Mouse (Mus musculus) inflammation-experienced regulatory T-cells, adult 16 weeks (primary cell): ENCODE data around the gene Cldn14. TPM values are rescaled to one million over a fixed set of nuclear protein-coding genes. Genes with fewer than 3 reads are reported as not detected.

Experiments
- polyA plus RNA-seq: library from polyadenylated mRNA; unstranded; fragments of 100-300 nt; shearing (Covaris generic); gene quantifications from one replicate; pipeline ENCODE4 v1.2.1, GENCODE M21; 2017

Gene Cldn14
- not detected for polyA plus RNA-seq

GRCm38 (mm10) chr16:94008737-94009136, at the start of gene Cldn14:
Gene Cldn14 (minus strand): TSS chr16:94008837.

GRCm38 (mm10) chr16:93883423-93884085, 125.1 kb downstream of the Cldn14 start, which contains the start of gene Chaf1b:
Gene Chaf1b (plus strand): TSS chr16:93883901.

Other genes starting within 250 kb of the Cldn14 start
- gene Morc3, start 176.7 kb downstream of the Cldn14 start, polyA plus RNA-seq = 112 TPM
- 27.1 TPM for gene Chaf1b, start 124.9 kb downstream of the Cldn14 start, polyA plus RNA-seq
- not detected for gene Sim2, start 76.1 kb upstream of the Cldn14 start, polyA plus RNA-seq